Mouse (Mus musculus) T-helper 2 cell (primary cell): ENCODE measurements around the gene Ubqlnl.

Experiments
- in situ Hi-C: fragments of 300-600 bp; cut with MboI, MseI; formaldehyde crosslinking; loops from one replicate; pipeline ENCODE4 v1.15.1; 2025; ENCODE audit warnings: high pct_unique_total_duplicates

Gene Ubqlnl

DNA sequence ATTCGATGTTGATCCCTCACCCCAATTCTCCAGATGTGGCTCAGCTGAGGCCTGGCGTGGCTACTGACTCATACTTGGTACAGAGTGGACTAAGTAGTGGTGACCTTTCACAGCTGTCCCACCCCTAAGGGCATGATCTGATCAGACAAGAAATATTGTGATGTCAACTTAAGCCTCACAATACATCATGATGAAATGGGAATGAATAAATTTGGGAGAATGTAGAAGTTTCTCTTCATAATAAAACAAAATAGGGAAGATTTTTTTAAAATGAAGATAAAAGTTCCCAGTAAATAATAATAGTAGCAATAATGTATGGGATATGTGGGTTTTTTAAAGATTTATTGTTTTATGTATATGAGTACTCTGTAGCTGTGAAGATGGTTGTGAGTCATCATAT is at the start of gene Ubqlnl:
Ubqlnl (minus strand) TSS at position 101 of the 400 bp plus-strand sequence.
- in situ Hi-C loops: no loop called here

DNA sequence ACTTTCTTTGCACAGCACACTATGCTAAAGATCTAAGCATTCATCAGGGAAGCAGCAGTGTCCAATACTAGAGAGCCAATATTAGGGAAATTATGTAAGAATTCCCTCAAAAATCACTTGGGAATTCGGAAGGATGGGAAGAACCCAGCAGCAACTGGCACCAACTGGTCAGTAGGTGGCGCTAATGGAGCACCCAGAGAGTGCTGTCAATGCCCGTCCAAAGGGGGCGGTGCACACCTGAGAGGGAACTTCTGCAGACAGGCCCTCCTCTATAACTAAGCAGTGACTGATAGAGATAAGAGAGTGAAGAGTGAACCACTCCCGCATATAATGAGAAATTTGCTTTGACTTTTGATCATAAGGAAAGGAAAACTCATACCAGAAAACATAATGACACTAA is 49.5 kb upstream of the Ubqlnl start:
- in situ Hi-C loops: loop anchor here (25.0 kb wide), 2 partner anchors 387 to 1287 kb away; partner anchors contain the start of genes Cavin3, Olfr653 and Olfr654

DNA sequence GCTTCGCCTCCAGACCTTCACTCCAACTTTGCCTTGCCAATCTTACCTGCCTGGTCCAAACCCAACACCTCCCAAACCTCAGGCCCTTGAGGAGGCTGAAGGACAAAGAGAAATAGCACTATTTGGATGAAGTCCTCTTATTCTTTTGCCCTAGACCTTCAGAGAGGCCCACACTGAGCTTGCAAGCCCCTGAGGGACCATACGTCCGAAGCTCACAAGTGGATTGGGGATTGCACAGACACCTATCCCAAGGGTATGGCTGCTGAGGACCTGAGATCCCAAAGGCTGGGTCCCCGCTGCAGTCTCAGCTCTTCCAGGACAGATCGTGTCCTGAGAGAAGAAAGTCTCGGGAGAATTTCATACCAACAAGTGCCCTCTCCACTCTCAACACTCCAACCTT is 45.5 kb upstream of the Ubqlnl start, which contains the start of gene Olfr649:
Olfr649 (minus strand) TSS at position 101 of the 400 bp plus-strand sequence.
- in situ Hi-C loops: loop anchor here (25.0 kb wide), 1 partner anchor 1291 kb away; the partner anchor contains the start of gene Cavin3

DNA sequence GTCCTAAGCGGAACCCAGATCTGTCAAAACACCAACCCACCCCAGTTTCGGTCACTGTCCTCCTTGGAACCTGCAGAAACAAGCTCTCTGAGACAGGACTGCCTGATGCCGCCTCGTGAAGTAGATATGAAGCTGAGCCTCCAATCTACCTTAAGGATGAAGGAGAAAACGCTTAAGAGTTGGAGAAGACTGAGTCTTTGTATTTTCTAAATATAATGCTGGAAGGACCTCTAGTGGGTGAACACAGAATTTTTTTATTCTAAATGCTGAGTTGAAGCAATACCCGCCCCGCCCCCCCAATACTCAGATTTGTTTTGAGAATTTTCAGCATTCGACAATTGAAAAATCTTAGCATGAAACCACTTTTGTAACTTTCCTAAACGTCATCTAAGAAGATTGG is 40.9 kb upstream of the Ubqlnl start:
- in situ Hi-C loops: loop anchor here (25.0 kb wide), 1 partner anchor 1296 kb away; the partner anchor contains the start of gene Cavin3

DNA sequence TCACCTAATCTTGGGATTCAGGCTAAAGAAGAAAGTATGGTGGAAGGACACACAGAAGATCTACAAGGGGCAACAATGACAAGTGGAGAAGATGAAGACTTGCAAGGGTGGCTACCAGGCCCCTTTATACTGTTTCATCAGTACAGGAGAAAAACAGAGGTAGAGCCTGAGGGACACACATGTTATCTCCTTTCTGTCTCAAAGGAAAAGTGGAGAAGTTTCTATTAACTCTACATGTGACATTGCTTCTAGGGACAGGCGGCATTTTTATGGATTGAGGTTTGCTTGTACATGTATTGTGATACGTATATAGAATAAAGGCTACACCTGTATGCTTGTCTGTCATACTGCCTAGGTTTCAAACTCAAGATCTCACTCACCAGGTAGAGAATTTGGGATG is 32.9 kb upstream of the Ubqlnl start, which contains the start of gene Olfr648:
Olfr648 (minus strand) TSS at position 101 of the 400 bp plus-strand sequence.
- in situ Hi-C loops: loop anchor here (10.0 to 25.0 kb wide), 2 partner anchors 228 to 1304 kb away; partner anchors contain the start of gene Cavin3

DNA sequence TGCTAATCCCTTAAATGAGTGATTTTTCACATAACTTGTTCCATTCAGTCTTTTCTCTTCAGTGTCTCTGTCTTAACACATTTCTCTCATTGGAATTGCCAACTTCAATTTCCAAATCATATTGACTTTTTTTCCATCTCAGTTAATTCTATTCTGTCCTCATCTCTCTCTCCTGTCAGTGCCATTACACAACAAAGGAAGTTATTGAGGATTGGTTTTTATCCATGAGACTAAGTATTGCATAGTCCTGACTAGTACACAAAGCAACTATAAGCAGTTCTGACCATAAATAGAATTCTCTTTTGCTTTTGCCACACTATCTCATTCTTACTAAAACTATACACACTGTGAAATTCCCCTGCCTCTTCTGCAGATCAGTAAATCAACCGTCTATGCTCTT is 28.7 kb upstream of the Ubqlnl start:
- in situ Hi-C loops: loop anchor here (25.0 kb wide), 1 partner anchor 1308 kb away; the partner anchor contains the start of gene Cavin3

DNA sequence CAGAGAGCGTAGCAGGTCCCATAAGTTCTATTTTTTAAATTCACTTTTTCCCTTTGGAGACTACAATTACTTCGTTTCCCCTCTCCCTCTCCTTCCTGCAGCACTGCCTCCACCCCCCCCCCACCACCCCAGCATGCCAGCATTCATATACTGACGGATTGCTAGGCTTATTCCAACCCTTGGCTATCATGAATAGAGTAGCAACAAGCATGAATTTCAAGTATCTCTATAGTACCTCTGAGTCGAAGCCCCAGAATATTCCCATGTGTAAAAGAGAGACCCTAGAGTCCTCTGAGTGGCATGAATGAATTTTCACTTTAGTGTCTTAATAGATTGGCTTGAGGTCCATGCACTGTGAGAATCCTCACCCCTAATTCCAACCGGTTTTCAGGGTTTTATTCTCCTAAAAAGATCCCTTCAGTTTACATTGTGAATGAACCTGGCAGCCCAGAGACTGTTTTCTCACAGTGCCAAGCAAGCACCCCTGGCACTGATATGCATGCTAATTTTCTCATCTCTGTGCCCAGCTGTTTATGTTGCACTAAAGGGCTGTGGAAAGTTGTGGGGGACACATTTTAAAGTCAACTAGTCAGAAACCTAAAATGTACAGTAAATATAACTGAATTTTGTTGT is 28.2 kb upstream of the Ubqlnl start:
- in situ Hi-C loops: loop anchor here (25.0 kb wide), 1 partner anchor 1309 kb away; the partner anchor contains the start of gene Cavin3

DNA sequence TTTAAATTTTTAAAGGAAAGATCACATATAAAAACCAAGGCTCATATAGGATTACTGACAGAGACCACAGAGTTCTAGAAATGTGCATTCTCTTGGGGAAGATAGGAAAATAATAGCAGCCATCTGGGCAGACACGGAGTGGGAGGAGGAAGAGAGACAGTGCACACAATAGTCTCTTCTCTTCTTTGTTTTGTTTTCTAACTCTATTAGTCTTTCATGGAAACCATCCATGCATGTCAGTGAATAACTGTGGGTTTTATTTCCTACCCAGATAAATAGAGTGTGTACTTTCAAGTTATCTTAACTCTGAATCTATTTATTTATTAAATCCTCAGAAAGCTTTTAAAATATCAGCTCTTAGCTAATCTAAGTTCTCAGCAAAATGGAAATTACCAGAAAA is 24.7 kb upstream of the Ubqlnl start:
- in situ Hi-C loops: loop anchor here (25.0 kb wide), 1 partner anchor 1312 kb away; the partner anchor contains the start of gene Cavin3

DNA sequence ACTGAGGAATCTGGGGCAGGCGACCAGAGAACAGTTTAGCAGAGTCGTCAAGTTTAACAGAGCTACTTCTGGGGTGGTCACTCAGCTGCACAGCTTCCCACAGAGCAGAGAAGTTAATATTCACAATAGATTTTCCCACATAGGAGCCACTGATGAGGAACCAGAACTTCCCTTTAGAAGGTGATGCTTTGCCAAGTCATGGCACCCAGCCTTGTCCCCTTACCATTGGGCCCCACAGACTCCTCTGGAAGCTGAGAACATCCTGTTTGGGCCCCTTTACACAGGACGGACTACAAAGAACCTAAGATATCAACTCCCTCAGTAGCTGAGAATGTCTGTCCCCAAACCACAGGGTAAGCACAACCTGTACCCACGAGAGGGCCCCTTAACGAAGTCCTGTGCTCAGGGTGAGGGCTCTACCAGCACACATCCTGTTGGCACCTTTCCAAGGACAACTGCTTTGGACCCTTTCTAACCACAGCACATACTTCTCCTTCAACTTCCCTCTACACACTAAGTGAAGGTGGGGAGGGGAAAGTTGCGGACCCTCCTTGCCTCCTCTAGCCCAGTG is 19.4 kb upstream of the Ubqlnl start:
- in situ Hi-C loops: no loop called here

DNA sequence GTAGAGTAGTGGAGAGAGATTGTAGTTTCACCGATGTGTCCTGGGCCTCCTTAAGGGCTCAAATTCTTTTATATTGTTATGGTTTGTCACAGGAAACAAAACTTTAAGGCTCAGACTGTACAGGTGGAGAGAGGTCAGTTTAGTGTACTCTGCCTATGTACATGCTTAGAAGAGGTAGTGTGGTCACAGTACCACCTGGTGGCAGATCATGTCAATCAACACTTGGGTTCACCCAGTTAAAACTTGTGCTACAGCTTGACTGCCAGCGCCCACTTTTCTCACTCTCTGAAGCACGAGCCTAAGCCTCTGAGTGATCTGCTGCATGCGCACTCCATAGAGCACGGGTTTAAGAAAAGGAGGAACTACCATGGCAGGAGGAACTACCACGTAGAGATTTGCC is 16.7 kb upstream of the Ubqlnl start:
- in situ Hi-C loops: no loop called here

DNA sequence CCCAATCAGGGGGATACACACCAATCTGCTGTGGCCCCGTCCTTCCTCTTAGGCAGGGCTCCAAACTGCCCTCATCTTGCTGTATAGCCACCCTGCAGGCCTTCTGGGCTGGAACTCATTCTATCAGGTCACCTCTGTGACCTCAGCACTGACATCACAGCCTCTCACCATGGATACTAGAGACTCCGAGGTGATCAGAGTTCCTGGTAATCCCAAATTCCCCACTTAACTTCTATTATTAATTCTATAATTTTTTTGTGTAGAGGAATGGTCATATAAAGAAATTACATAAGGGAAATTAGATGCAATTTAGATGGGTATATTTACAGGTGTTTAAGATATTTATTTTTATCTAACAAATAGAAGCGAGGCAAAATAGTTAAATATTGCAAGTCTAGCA is 7.2 kb downstream of the Ubqlnl start, which contains the start of gene Ubqln3:
Ubqln3 (minus strand) TSS at position 101 of the 400 bp plus-strand sequence.
- in situ Hi-C loops: no loop called here

DNA sequence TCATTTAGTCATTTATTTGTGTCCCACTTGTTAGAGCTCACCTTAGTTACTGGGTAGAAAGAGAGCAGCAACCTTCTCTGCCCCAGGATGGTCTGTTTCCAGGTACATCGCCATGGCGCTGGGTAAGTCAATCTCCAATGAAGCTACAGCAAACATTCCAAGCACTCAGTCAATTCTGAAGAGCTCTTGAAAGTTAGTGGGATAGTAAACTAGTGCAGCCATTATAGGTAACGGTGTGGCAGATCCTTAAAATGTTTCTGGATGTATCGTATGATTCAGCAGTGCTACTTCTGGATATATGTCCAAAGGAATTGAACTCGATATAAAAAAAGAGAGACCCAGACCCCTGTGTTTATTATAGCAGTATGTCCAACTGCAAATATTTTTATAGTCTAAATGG is 13.1 kb downstream of the Ubqlnl start, which contains the start of gene Olfr643:
Olfr643 (minus strand) TSS at position 101 of the 400 bp plus-strand sequence.
- in situ Hi-C loops: no loop called here

DNA sequence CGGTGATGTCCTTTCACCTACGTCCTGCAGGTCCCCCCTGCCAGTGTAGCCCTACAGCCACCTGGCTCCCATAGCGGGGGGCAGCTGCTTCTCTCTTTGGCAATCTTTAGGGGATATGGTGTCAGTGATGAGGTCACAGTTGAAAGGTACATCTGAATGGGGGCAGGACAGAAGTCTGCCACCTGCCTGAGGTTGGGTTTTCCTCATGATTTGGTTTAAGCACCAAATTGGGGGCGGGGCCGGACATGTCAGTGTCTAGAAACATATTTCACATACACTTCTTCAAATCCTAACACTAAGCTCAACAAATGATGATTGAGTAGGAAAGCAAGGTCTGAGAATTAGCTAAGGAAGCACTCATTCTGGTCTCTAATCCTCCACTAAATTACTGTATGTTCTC is 20.6 kb downstream of the Ubqlnl start, which contains the start of gene Ubqln5:
Ubqln5 (minus strand) TSS at position 101 of the 400 bp plus-strand sequence.
- in situ Hi-C loops: no loop called here

DNA sequence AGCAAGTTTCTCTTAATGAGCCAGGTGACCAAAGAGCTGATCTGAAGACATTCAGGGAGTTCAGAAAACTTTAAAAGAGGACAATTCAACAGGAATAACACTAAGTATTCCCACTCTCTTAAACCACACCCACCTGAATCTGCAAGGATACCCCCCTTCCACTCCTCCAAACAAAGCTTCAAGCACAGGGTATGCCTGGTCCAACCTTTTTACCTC is 45.7 kb downstream of the Ubqlnl start, which contains the start of gene Olfr646:
Olfr646 (plus strand) TSS at position 117 of the 216 bp plus-strand sequence.
- in situ Hi-C loops: no loop called here

DNA sequence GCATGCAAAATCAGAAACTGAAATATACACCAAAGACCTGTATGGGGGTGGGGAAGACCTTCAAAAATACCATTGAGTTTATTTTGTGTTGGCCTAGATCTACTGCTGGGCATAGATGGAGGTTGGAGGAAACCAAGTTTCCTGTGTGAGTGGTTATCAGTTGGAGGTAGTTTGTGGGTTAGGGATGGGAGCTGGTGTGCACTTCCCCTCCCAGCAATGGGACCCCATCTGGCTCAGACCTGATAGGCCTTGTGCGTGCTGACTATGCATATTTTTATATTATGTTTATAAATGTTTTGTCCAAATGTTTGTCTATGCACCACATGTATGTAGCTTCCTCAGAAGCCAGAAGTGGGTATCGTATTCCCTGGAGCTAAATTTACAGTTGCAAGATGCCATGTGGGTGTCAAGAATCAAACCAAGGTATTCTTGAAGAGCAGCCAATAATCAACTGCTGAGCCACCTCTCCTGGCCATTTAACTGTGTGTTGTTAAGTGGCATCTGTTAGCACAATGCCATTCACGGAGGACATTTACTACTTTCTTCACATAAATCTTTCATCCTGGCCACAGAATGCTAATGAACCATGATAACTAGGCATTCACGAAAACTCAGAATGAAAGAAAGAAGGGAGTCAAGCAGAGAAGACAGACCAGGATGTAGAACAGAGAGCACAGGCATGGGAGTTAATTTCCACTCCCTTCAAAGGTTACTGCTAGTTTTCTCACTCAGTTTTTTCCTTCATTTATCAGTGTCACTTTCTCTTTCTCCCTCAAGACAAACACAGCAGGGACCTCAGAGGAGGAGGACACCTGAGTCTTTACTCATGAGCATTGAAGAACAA is 46.2 kb downstream of the Ubqlnl start:
- in situ Hi-C loops: no loop called here
